Mouse (Mus musculus) CH12.LX (cell line): ENCODE measurements at regions not wholly inside any gene's neighbourhood (a gene's known extent, or its start where the extent isn't known, plus 50 kb on each side); places are given as distances from the start of the nearest gene placed in this dataset.

ENCODE experiments used
- DNase-seq: peaks from one replicate; pipeline ENCODE4 v3.0.0-alpha.2; 2013; ENCODE audit errors: extremely low read depth
- H3K27ac ChIP-seq: 2 replicates; pipeline ENCODE4 v1.5.1; 2012; ENCODE audit warnings: low read depth, mild to moderate bottlenecking, control low read depth, moderate library complexity; ENCODE audit not compliant: insufficient read depth
- H3K27me3 ChIP-seq: replicated peaks from 2 replicates; pipeline ENCODE3; 2012; ENCODE audit warnings: inconsistent platforms
- H3K36me3 ChIP-seq, 2 experiments: replicated peaks in 1 of 2; 2 replicates each; pipeline versions ENCODE3 to v1.6.1; 2012; ENCODE audit warnings: inconsistent platforms in 1 of 2, low read length in 1 of 2, mild to moderate bottlenecking in 1 of 2, mixed read lengths in 1 of 2, moderate library complexity in 1 of 2; ENCODE audit not compliant: control insufficient read depth in 1 of 2, insufficient read depth in 1 of 2
- H3K4me1 ChIP-seq, 2 experiments: 2 replicates each; pipeline ENCODE4 v1.6.1; 2012; ENCODE audit warnings: inconsistent platforms in 1 of 2, moderate library complexity in 1 of 2; ENCODE audit not compliant: insufficient read depth in 2 of 2, control insufficient read depth in 1 of 2
- H3K4me2 ChIP-seq: 2 replicates; pipeline ENCODE4 v1.6.1; 2012; ENCODE audit warnings: low read depth, mild to moderate bottlenecking, control low read depth; ENCODE audit not compliant: poor library complexity, insufficient read depth, severe bottlenecking
- H3K4me3 ChIP-seq, 3 experiments: fragments of 150-350 bp in 1 of 3; sonication (generic) in 1 of 3; replicated peaks in 1 of 3; 2 replicates each; pipeline versions ENCODE3 to v1.5.1; 2011 to 2012; ENCODE audit warnings: low read depth in 2 of 3, low read length in 2 of 3, mild to moderate bottlenecking in 2 of 3, moderate library complexity in 2 of 3, control low read depth in 1 of 3, improper control_type of control experiment in 1 of 3, inconsistent platforms in 1 of 3, mixed read lengths in 1 of 3; ENCODE audit not compliant: poor library complexity in 1 of 3
- H3K79me2 ChIP-seq: replicated peaks from 2 replicates; pipeline ENCODE4 v1.6.1; 2012; ENCODE audit warnings: mild to moderate bottlenecking, moderate library complexity; ENCODE audit not compliant: control insufficient read depth, poor library complexity, insufficient read depth, severe bottlenecking; ENCODE audit errors: extremely low read depth
- H3K9ac ChIP-seq: 2 replicates; pipeline ENCODE4 v1.6.1; 2012; ENCODE audit warnings: low read depth, mild to moderate bottlenecking, control low read depth, moderate library complexity; ENCODE audit not compliant: insufficient read depth
- H3K9me3 ChIP-seq: replicated peaks from 2 replicates; pipeline ENCODE3; 2012; ENCODE audit warnings: low read length, inconsistent platforms, mixed read lengths
- BHLHE40 ChIP-seq: IDR thresholded peaks from 2 replicates; pipeline ENCODE4 v1.6.1; 2011; ENCODE audit warnings: mild to moderate bottlenecking, low read depth, low read length, improper control_type of control experiment
- CHD2 ChIP-seq: IDR thresholded peaks from 2 replicates; pipeline ENCODE4 v1.6.1; 2011; ENCODE audit warnings: low read length, improper control_type of control experiment
- CTCF ChIP-seq, 2 experiments: IDR thresholded peaks in 1 of 2; conservative IDR thresholded peaks in 1 of 2; 2 replicates each; pipeline ENCODE4 v1.5.1; 2011 to 2012; ENCODE audit warnings: low read depth in 2 of 2, low read length in 2 of 2, improper control_type of control experiment in 1 of 2, inconsistent platforms in 1 of 2, mild to moderate bottlenecking in 1 of 2, moderate library complexity in 1 of 2
- E2F4 ChIP-seq: IDR thresholded peaks from 2 replicates; pipeline ENCODE4 v1.6.1; 2011; ENCODE audit warnings: low read depth, low read length, improper control_type of control experiment; ENCODE audit not compliant: insufficient replicate concordance
- ETS1 ChIP-seq: conservative IDR thresholded peaks from 2 replicates; pipeline ENCODE4 v1.6.1; 2012; ENCODE audit warnings: low read depth, mild to moderate bottlenecking, inconsistent platforms, low read length, improper control_type of control experiment, moderate library complexity
- JUND ChIP-seq: conservative IDR thresholded peaks from 2 replicates; pipeline ENCODE4 v1.6.1; 2011; ENCODE audit warnings: low read depth, low read length, improper control_type of control experiment
- MAFK ChIP-seq: IDR thresholded peaks from 2 replicates; pipeline ENCODE4 v1.6.1; 2011; ENCODE audit warnings: low read length, improper control_type of control experiment; ENCODE audit not compliant: insufficient replicate concordance
- MXI1 ChIP-seq: IDR thresholded peaks from 2 replicates; pipeline ENCODE4 v1.6.1; 2011; ENCODE audit warnings: mild to moderate bottlenecking, low read depth, low read length, improper control_type of control experiment
- NELFE ChIP-seq: IDR thresholded peaks from 2 replicates; pipeline ENCODE4 v1.6.1; 2011; ENCODE audit warnings: low read depth, low read length, improper control_type of control experiment
- PAX5 ChIP-seq: IDR thresholded peaks from 2 replicates; pipeline ENCODE4 v1.6.1; 2012; ENCODE audit warnings: low read length, inconsistent platforms, mixed read lengths
- RAD21 ChIP-seq: IDR thresholded peaks from 2 replicates; pipeline ENCODE4 v1.6.1; 2011; ENCODE audit warnings: low read depth, mild to moderate bottlenecking, low read length, improper control_type of control experiment, moderate library complexity
- RCOR1 ChIP-seq: conservative IDR thresholded peaks from 2 replicates; pipeline ENCODE4 v1.6.1; 2012; ENCODE audit warnings: low read depth, mild to moderate bottlenecking, inconsistent platforms, low read length, improper control_type of control experiment
- SIN3A ChIP-seq: IDR thresholded peaks from 2 replicates; pipeline ENCODE4 v1.6.1; 2012; ENCODE audit warnings: low read length, improper control_type of control experiment, inconsistent platforms
- TCF12 ChIP-seq: IDR thresholded peaks from 2 replicates; pipeline ENCODE4 v1.6.1; 2014; ENCODE audit warnings: low read depth, mild to moderate bottlenecking, inconsistent platforms, low read length, improper control_type of control experiment
- USF2 ChIP-seq: conservative IDR thresholded peaks from 2 replicates; pipeline ENCODE4 v1.6.1; 2011; ENCODE audit warnings: low read depth, low read length, improper control_type of control experiment
- dilution Hi-C: fragments of 300-500 bp; cut with MboI; formaldehyde crosslinking; loops from 2 replicates; pipeline ENCODE4 v1.14.3; 2020; ENCODE audit warnings: low sequenced_read_pairs; ENCODE audit not compliant: extremely low pct_unique_long_range_greater_than_20kb, extremely low pct_ligation_motif_present
- in situ Hi-C: fragments of 300-500 bp; cut with MboI; formaldehyde crosslinking; loops from 3 replicates; pipeline ENCODE4 v1.14.3; 2019; ENCODE audit warnings: low sequenced_read_pairs, low pct_ligation_motif_present, low pct_unique_long_range_greater_than_20kb, mixed read lengths

DNA sequence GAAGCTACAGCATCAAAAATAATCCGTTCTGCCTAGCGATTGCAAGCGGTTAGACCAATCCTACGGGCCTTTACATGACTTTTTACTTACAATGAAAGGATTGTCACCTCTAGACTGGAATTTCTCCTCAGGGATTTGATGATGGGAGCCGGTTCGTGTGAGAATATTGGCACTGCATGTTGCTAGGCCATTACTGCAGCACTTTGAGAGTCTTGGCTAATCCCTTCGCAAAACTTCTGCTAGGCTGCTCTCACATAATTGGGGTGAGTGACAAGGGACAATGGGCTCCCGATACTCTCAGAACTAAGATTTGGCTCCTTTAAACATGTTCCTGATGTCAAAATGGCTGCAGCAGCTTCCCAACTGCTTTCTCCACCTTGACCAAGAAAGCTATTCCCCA, 118.4 kb upstream of the Cnot2 start:
- H3K4me2 ChIP-seq: no peak overlapping the region
- TF ChIP-seq SIN3A (no peak), RCOR1 (no peak)
- TF ChIP-seq, all 38 proteins: peak for 0
- H3K79me2 ChIP-seq: no peaks in the 10 kb centered on the region
- H3K4me3 ChIP-seq: no peak overlapping the region
- H3K9me3 ChIP-seq: no peaks in the 10 kb centered on the region
- no peaks in the 10 kb centered on the region for H3K36me3 ChIP-seq
- no peaks in the 10 kb centered on the region for H3K27me3 ChIP-seq
- H3K4me1 ChIP-seq: no peaks in the 10 kb centered on the region
- no peak for DNase-seq
- no peak overlapping the region for H3K27ac ChIP-seq
- no peak overlapping the region for H3K9ac ChIP-seq
- in situ Hi-C loops: no loop called here
- dilution Hi-C loops: no loop called here

DNA sequence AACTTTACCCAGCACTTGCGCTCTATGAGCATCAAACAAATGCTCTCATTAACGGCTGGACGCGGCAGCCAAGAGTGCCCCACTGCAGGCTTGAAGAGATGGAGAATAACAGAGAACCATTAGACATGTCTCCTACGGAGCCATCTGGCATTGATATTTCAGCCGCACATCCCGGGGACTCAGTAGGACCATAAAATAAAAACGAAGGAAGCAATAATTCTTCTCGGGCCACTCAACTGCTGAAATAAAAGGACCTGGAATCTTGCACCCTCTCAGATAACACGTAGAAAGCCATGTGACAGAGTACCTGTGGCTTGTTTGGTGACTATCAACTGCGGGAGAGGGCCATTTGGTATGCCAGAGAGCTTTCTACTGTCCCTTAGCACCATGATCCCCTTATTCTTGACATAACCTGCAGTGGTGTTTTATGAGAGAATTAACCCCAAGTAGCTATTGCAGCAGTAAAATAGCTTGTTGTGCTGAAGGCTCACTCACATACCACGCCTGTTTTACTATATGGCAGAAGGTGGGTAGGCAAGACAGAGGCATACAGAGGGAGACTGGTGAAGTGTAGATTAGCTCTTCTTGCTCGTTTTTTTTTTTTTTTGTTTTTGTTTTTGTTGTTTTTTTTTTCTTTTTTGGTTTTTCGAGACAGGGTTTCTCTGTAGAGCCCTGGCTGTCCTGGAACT, 116.5 kb upstream of the Cnot2 start:
- in situ Hi-C loops: no loop called here
- no peak for DNase-seq
- Histone ChIP-seq H3K79me2 (no peaks in the 10 kb centered on the region), H3K27ac (no peak overlapping the region), H3K9me3 (no peaks in the 10 kb centered on the region), H3K4me1 (no peaks in the 10 kb centered on the region; a peak in 1 of 4 replicates)
- TF ChIP-seq MXI1 (no peak), TCF12 (no peak), CHD2 (no peak), NELFE (no peak), RCOR1 (no peak), SIN3A (no peak), MAFK (no peak), CTCF (conservative IDR thresholded peaks at IDR 0.05 in 1 of 2, IDR thresholded peaks at IDR 0.05 in 1 of 2; ENCODE audit: low read depth in 2 of 2, low read length in 2 of 2) (no peak), ETS1 (no peak), JUND (no peak), E2F4 (no peak), RAD21 (no peak), PAX5 (no peak), BHLHE40 (no peak), USF2 (no peak)
- TF ChIP-seq, all 38 proteins: peak for 0
- H3K9ac ChIP-seq: no peak overlapping the region
- H3K27me3 ChIP-seq: no peaks in the 10 kb centered on the region
- dilution Hi-C loops: no loop called here
- H3K4me3 ChIP-seq: no peak overlapping the region
- no peaks in the 10 kb centered on the region for H3K36me3 ChIP-seq
- no peak overlapping the region for H3K4me2 ChIP-seq
